Mouse (Mus musculus) heart, postnatal 0 days (tissue): ENCODE results near the gene Susd6.

ENCODE experiments used
- CTCF ChIP-seq: IDR thresholded peaks from 2 replicates; pipeline ENCODE4 v1.5.1; 2016; ENCODE audit warnings: antibody characterized with exemption, control low read depth, low read depth
- EP300 ChIP-seq: IDR thresholded peaks from 2 replicates; pipeline ENCODE4 v1.6.1; 2016; ENCODE audit warnings: antibody characterized with exemption, low read depth

DNA sequence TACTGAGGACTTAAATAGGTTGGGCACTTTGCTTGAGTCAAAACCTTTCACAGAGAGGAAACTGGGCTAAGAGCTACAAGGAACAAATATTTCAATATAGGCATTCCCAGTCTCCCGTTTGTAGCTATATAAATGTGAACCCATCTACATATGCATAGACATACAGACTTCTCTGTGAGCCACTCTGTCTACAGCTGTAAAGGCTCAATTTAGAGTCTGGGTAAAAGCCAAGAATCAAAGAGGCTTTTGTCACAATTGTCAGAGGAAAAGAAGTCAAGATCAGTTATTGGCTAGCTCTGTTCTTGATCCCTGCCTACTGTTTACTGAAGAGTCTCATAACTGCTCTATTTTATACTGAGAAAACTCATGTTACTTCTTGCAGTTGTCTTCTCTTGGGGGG lies 36.1 kb downstream of the Susd6 start:
- TF ChIP-seq EP300 (no peak), CTCF (no peak)
